Mouse (Mus musculus) subcutaneous adipose tissue, adult 2 months (tissue): ENCODE results near the gene Dstn. TPM values are rescaled to one million over a fixed set of nuclear protein-coding genes. Genes with fewer than 3 reads are reported as not detected.

Experiments used
- polyA plus RNA-seq: library from polyadenylated mRNA; depleted of rRNA; stranded (reverse); fragments of >200 nt; gene quantifications from 2 replicates; pipeline ENCODE4 v1.2.3, GENCODE M21; 2012; ENCODE audit warnings: low replicate concordance; rRNA removed

Gene Dstn
- 53.3 and 109 TPM in 2 replicates for polyA plus RNA-seq

DNA sequence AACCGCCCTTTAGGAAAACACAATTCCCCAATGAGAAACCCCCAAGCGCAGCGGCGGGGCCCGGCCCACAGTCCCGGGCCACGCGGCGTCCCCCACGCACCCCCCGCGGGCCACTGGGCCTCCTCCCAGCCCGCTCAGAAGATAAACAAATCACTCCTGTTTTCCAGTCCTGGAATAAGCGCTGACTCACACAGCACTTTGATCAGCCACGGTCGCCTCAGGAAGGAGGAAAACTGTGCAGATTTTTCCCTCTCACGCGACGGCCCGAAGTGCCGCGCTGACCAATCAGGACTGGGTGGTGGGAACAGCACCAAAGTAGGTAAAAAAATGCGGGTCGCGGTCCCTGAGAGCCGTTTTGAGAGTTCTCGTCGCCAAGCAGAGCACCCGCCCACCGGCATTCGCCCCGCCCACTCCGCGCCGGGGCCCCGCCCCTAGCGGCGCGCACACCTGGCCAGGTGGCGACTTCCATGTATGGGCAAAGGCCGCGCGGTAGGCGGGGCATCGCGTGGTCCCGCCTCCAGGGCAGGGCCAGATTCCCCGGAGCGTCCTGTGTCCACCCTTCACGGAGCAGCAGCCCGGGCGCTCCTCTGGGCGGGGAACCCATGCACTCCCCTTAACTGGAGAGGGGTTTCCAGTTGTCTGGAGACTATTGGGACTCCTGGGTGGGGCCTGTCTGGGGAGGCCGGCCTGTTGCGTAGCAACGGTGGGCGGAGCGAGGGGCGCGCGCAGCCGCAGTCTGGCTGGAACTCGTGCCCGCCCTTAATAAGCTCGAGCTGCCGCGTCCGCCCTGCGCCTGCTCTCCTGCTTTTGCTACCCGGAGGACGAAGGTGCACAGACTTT lies at the start of gene Dstn:
Gene Dstn, plus strand, starts transcription at position 561 of the 840 bp plus-strand sequence.

Other genes with a start within 250 kb of the Dstn start
- gene Bfsp1, start 52.1 kb upstream of the Dstn start, polyA plus RNA-seq, result 0.85 and 1.2 TPM in 2 replicates
- gene Rrbp1, start 95.9 kb downstream of the Dstn start, polyA plus RNA-seq, result 101 and 133 TPM in 2 replicates
- not detected in 2 replicates for gene Banf2, start 117.7 kb downstream of the Dstn start, polyA plus RNA-seq